Mouse (Mus musculus) T-helper 2 cell (primary cell): ENCODE results near the gene Lekr1.

Source experiments
- in situ Hi-C: fragments of 300-600 bp; cut with MboI, MseI; formaldehyde crosslinking; loops from one replicate; pipeline ENCODE4 v1.15.1; 2025; ENCODE audit warnings: high pct_unique_total_duplicates

Lekr1 gene

GRCm38 (mm10) chr3:65829230-65829629 lies 163.2 kb downstream of the Lekr1 start:
- in situ Hi-C loops: no loop called here

GRCm38 (mm10) chr3:65829943-65830483 lies 164.0 kb downstream of the Lekr1 start:
- in situ Hi-C loops: no loop called here

- in situ Hi-C loops: no loop called here
Observed at GRCm38 (mm10) chr3:65830801-65831200, 164.8 kb downstream of the Lekr1 start.

- in situ Hi-C loops: no loop called here
Observed at GRCm38 (mm10) chr3:65832398-65832797, 166.4 kb downstream of the Lekr1 start.

GRCm38 (mm10) chr3:65836435-65836834 lies 170.4 kb downstream of the Lekr1 start:
- in situ Hi-C loops: no loop called here

GRCm38 (mm10) chr3:65839664-65840063 lies 173.6 kb downstream of the Lekr1 start:
- in situ Hi-C loops: no loop called here

- in situ Hi-C loops: no loop called here
Observed at GRCm38 (mm10) chr3:65841175-65841574, 175.1 kb downstream of the Lekr1 start.

- in situ Hi-C loops: no loop called here
Observed at GRCm38 (mm10) chr3:65842515-65843184, 176.6 kb downstream of the Lekr1 start.

GRCm38 (mm10) chr3:65843185-65843552 lies 177.1 kb downstream of the Lekr1 start:
- in situ Hi-C loops: no loop called here

- in situ Hi-C loops: no loop called here
Observed at GRCm38 (mm10) chr3:65844302-65844701, 178.3 kb downstream of the Lekr1 start.

GRCm38 (mm10) chr3:65844851-65845552 lies 179.0 kb downstream of the Lekr1 start:
- in situ Hi-C loops: no loop called here

GRCm38 (mm10) chr3:65847158-65847787 lies 181.2 kb downstream of the Lekr1 start:
- in situ Hi-C loops: no loop called here

GRCm38 (mm10) chr3:65853746-65854145 lies 187.7 kb downstream of the Lekr1 start:
- in situ Hi-C loops: loop anchor here (10.0 kb wide), 1 partner anchor 1711 kb away; no protein-coding TSS in a partner anchor

GRCm38 (mm10) chr3:65855521-65855920 lies 189.5 kb downstream of the Lekr1 start:
- in situ Hi-C loops: loop anchor here (10.0 kb wide), 1 partner anchor 1709 kb away; no protein-coding TSS in a partner anchor

GRCm38 (mm10) chr3:65858118-65858517 lies 192.1 kb downstream of the Lekr1 start:
- in situ Hi-C loops: loop anchor here (10.0 kb wide), 1 partner anchor 1707 kb away; no protein-coding TSS in a partner anchor

GRCm38 (mm10) chr3:65858741-65859348 lies 192.8 kb downstream of the Lekr1 start:
- in situ Hi-C loops: loop anchor here (10.0 kb wide), 1 partner anchor 1706 kb away; no protein-coding TSS in a partner anchor

- in situ Hi-C loops: loop anchor here (10.0 kb wide), 1 partner anchor 1705 kb away; no protein-coding TSS in a partner anchor
Observed at GRCm38 (mm10) chr3:65859750-65860149, 193.7 kb downstream of the Lekr1 start.

GRCm38 (mm10) chr3:65860903-65861302 lies 194.9 kb downstream of the Lekr1 start:
- in situ Hi-C loops: no loop called here

- in situ Hi-C loops: no loop called here
Observed at GRCm38 (mm10) chr3:65861471-65861881, 195.4 kb downstream of the Lekr1 start.

GRCm38 (mm10) chr3:65863297-65863696 lies 197.3 kb downstream of the Lekr1 start:
- in situ Hi-C loops: no loop called here

- in situ Hi-C loops: no loop called here
Observed at GRCm38 (mm10) chr3:65863762-65864377, 197.8 kb downstream of the Lekr1 start.
